Mouse (Mus musculus) G1E (cell line): ENCODE measurements around the gene Hsf2bp.

Source experiments
- CTCF ChIP-seq: IDR thresholded peaks from 2 replicates; pipeline ENCODE4 v1.5.1; 2012; ENCODE audit warnings: low read depth, low read length, inconsistent platforms, mixed read lengths
- GATA1 ChIP-seq: IDR thresholded peaks from 2 replicates; pipeline ENCODE4 v1.6.1; 2012; ENCODE audit warnings: borderline replicate concordance, low read length, inconsistent platforms, mixed read lengths

GRCm38 (mm10) chr17:31967311-31967710 is 68.8 kb downstream of the Hsf2bp start:
- TF ChIP-seq CTCF (no peak), GATA1 (no peak)
